Mouse (Mus musculus) B cell, adult 67 days (primary cell): ENCODE data around the gene Jph3. TPM values are rescaled to one million over a fixed set of nuclear protein-coding genes. Genes with fewer than 3 reads are reported as not detected.

ENCODE experiments used
- total RNA-seq, 2 experiments: library from RNA; stranded (reverse); gene quantifications; 4 replicates each; pipeline ENCODE4 v1.2.4; 2023

Jph3 gene
- total RNA-seq = not detected

GRCm38 (mm10) chr8:121729323-121729722 is at the start of gene Jph3:
Gene Jph3 (plus strand): TSS chr8:121729623.

DNA sequence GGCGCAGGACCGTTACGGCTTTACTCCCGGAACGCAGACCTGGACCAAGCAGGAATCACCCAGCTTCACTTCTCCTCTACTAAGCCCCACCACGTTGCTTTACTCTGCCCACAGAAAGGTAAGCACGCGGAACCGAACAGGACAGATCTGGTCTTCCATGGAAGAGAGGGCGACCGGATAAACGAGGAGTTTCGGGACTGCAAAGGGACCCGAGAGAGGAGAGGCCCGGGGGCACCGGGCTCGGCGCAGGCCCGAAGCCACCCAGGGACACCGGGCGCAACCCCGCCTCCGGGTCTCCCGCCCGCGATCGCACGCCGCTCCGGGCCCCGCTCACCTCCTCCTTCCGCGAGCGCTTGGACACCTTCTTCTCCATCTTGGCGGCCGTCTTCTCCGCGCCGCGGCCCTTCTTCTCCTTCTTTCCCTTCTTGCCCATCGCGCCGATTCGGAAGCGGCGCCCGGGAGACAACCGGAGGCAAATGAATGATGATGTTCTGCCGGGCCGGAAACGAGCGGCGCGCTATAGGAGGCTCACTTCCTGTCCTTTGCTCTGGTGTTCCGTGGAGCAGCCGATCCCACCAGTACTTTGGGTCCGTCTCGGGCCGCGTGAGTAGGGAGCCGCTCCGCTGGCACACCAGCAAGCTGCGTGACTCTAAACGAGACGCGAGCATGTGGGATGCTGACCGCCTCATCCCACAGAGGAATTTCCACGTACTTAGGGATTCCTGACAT is 99.8 kb downstream of the Jph3 start, which contains the start of gene Klhdc4:
Klhdc4 (minus strand) TSS at position 522 of the 729 bp plus-strand sequence.

Other genes with a start within 250 kb of the Jph3 start
- not detected for gene 1700018B08Rik, start 185.3 kb upstream of the Jph3 start, total RNA-seq
- gene Fbxo31, start 150.8 kb upstream of the Jph3 start, total RNA-seq = 10 to 100 TPM; 18.7 to 21.2 TPM
- 100 to 1,000 TPM; 178 to 180 TPM for gene Map1lc3b, start 139.3 kb upstream of the Jph3 start, total RNA-seq
- not detected for gene Zcchc14, start 76.7 kb upstream of the Jph3 start, total RNA-seq
- 10 to 100 TPM; 55.1 to 63.0 TPM for gene Klhdc4, start 99.9 kb downstream of the Jph3 start, total RNA-seq
- 10 to 100 TPM; 24.2 to 30.7 TPM for gene Slc7a5, start 178.1 kb downstream of the Jph3 start, total RNA-seq
- gene Car5a, start 215.3 kb downstream of the Jph3 start, total RNA-seq = not detected
- 100 to 1,000 TPM in 1 of 2 experiments, 10 to 100 TPM in 1; 73.4 to 125 TPM for gene Banp, start 220.1 kb downstream of the Jph3 start, total RNA-seq